Mouse (Mus musculus): ENCODE measurements at regions not wholly inside any gene's neighbourhood (a gene's known extent, or its start where the extent isn't known, plus 50 kb on each side); places are given as distances from the start of the nearest gene placed in this dataset.

DNA sequence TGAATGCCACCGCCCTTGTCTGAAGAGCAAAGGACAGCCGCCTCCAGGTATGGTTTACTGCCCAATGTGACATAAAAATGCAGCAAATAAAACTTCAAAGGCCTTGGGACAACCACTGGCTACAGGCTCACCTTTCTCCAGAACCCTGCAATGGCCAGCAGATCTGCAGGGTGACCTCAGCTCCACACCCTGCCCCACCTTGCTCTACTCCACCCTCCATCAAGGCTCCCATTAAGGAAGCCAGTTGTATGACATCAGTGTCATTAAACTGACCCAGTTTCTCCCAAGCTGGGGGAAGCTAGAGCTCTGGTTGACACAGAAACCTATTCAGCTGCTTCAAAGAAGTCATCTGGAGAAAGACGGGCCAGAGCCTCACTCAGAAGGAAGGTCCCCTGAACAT lies 310.2 kb downstream of the Tbc1d1 start:
- TF ChIP-seq TAL1 (IDR thresholded peaks at IDR 0.05; ENCODE audit: low read length) (no peak), GATA1 (IDR thresholded peaks at IDR 0.05; ENCODE audit: low read length) (no peak)

Measured in erythroblast, embryonic 14.5 days (primary cell).